In the genomic region with DNA sequence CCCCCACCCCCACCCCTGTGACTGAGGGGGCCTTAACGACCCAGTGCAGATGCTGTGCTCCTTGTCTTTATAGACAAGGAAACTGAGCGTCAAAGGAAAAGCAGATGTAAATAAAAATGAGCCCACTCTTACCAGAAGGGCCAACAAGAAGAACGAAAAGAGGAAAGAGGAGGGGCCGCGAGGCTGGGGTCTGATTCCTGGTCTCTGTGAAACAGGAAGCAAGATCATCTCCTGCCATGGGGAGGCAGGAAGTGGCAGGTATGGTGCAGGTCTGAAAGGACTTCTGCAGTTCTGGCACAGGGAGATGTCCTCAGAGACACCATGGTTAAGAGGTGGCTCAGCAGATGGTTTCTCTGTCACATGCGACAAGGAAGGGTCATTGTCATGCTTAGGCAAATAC, we compare ENCODE assay signal across 27 mouse cellular contexts. TPM values are rescaled to one million over a fixed set of nuclear protein-coding genes. Genes with fewer than 3 reads are reported as not detected.
"Had no signal": no experiment of that assay in that cellular context is flagged by ENCODE, and none has a peak within 500 bp of the region (broad histone marks: within the 10 kb centered on the region; RNA-seq: fewer than 3 reads in every experiment).

No protein-coding gene starts in this region.

- H3K27me3 ChIP-seq: lung, embryonic 15.5 days; neural tube, embryonic 12.5 days had no signal

- DNase-seq: liver, postnatal 0 days; lung, adult 2 months; lung, postnatal 14 days; lung, postnatal 36 days; retina, postnatal 1 day; right cerebral cortex, adult 18-20 months; right cerebral cortex, postnatal 25 days; right cerebral cortex, postnatal 4 days; spleen, adult 18-20 months; thymus, adult 18-20 months; thymus, postnatal 14 days; thymus, postnatal 36 days had no signal

- H3K9me3 ChIP-seq: liver, embryonic 15.5 days; lung, embryonic 15.5 days; midbrain, embryonic 12.5 days; neural tube, embryonic 12.5 days had no signal

- H3K27ac ChIP-seq: liver, embryonic 15.5 days; lung, embryonic 15.5 days; macrophage; midbrain, embryonic 12.5 days; neural tube, embryonic 12.5 days had no signal

- H3K4me2 ChIP-seq: liver, embryonic 15.5 days; lung, embryonic 15.5 days; midbrain, embryonic 12.5 days; neural tube, embryonic 12.5 days had no signal

- H3K36me3 ChIP-seq: liver, embryonic 15.5 days; lung, embryonic 15.5 days; midbrain, embryonic 12.5 days; neural tube, embryonic 12.5 days had no signal

- H3K4me3 ChIP-seq: liver, embryonic 15.5 days; lung, embryonic 15.5 days; megakaryocyte, embryonic 14.5 days; midbrain, embryonic 12.5 days; neural tube, embryonic 12.5 days had no signal

- ATAC-seq: lung, postnatal 0 days; midbrain, embryonic 16.5 days had no signal

- H3K9ac ChIP-seq: liver, embryonic 15.5 days; liver, postnatal 0 days; lung, embryonic 15.5 days; midbrain, embryonic 12.5 days; neural tube, embryonic 12.5 days had no signal

RNA-seq across cellular contexts. Expression of gene Lemd1, which starts 20.5 kb away (rescaled TPM):
- total RNA-seq: megakaryocyte progenitor cell, adult 5-6 weeks; monocyte, adult 5-6 weeks; neutrophil, adult 5-6 weeks had no signal
- polyA plus RNA-seq: liver, embryonic 15.5 days; liver, postnatal 0 days; lung, adult 2 months; lung, postnatal 0 days; macrophage had no signal

RNA-seq across cellular contexts. Expression of gene AC124108.1, which starts 20.6 kb away (rescaled TPM):
- total RNA-seq: megakaryocyte progenitor cell, adult 5-6 weeks; monocyte, adult 5-6 weeks; neutrophil, adult 5-6 weeks had no signal
- polyA plus RNA-seq: liver, embryonic 15.5 days; liver, postnatal 0 days; lung, adult 2 months; lung, postnatal 0 days; macrophage; small intestine, adult 2 months; thymus, postnatal 0 days had no signal

RNA-seq across cellular contexts. Expression of gene Cdk18, which starts 31.2 kb away (rescaled TPM):
- total RNA-seq: monocyte, adult 5-6 weeks; neutrophil, adult 5-6 weeks had no signal

RNA-seq across cellular contexts. Expression of gene Gm10188, which starts 58.9 kb away (rescaled TPM):
- total RNA-seq: megakaryocyte progenitor cell, adult 5-6 weeks; monocyte, adult 5-6 weeks; neutrophil, adult 5-6 weeks had no signal
- polyA plus RNA-seq: liver, embryonic 15.5 days; liver, postnatal 0 days; lung, adult 2 months; lung, embryonic 15.5 days; lung, postnatal 0 days; macrophage; small intestine, adult 2 months; stomach, embryonic 14.5 days; stomach, embryonic 16.5 days; thymus, postnatal 0 days had no signal
